Mouse (Mus musculus) limb, embryonic 15.5 days (tissue): ENCODE measurements at regions not wholly inside any gene's neighbourhood (a gene's known extent, or its start where the extent isn't known, plus 50 kb on each side); places are given as distances from the start of the nearest gene placed in this dataset.

ENCODE experiments used
- ATAC-seq: fragments of 200-750 bp; cut with Nextera tagmentation; 2 replicates; pipeline ENCODE4 v1.8.0; 2017; ENCODE audit warnings: low read depth, moderate TSS enrichment; ENCODE audit not compliant: insufficient number of reproducible peaks, low FRiP score, low TSS enrichment
- H3K27ac ChIP-seq: fragments of 300-500 bp; sonication (generic); 2 replicates; pipeline ENCODE4 v1.5.1; 2015; ENCODE audit warnings: moderate library complexity, mild to moderate bottlenecking, inconsistent platforms
- H3K27me3 ChIP-seq: fragments of 300-500 bp; sonication (generic); 2 replicates; pipeline ENCODE4 v1.6.1; 2015; ENCODE audit warnings: inconsistent platforms
- H3K36me3 ChIP-seq: fragments of 300-500 bp; sonication (generic); 2 replicates; pipeline ENCODE4 v1.6.1; 2015; ENCODE audit warnings: inconsistent platforms
- H3K4me1 ChIP-seq: fragments of 300-500 bp; sonication (generic); 2 replicates; pipeline ENCODE4 v1.6.1; 2015; ENCODE audit warnings: inconsistent platforms
- H3K4me2 ChIP-seq: fragments of 300-500 bp; sonication (generic); 2 replicates; pipeline ENCODE4 v1.6.1; 2015; ENCODE audit warnings: mild to moderate bottlenecking, inconsistent platforms
- H3K4me3 ChIP-seq: fragments of 300-500 bp; sonication (generic); 2 replicates; pipeline ENCODE4 v1.5.1; 2015; ENCODE audit warnings: mild to moderate bottlenecking, inconsistent platforms
- H3K9ac ChIP-seq: fragments of 300-500 bp; sonication (generic); 2 replicates; pipeline ENCODE4 v1.6.1; 2015; ENCODE audit warnings: inconsistent platforms
- H3K9me3 ChIP-seq: fragments of 300-500 bp; sonication (generic); 2 replicates; pipeline ENCODE4 v1.6.1; 2016; ENCODE audit warnings: inconsistent platforms
- WGBS: fragments of 180-500 bp; shearing (Covaris S2); methylation state at CpG from one replicate; pipeline ENCODE4 v1.1.7; 2015; 5-methylcytosine and 5-hydroxymethylcytosine counted together

DNA sequence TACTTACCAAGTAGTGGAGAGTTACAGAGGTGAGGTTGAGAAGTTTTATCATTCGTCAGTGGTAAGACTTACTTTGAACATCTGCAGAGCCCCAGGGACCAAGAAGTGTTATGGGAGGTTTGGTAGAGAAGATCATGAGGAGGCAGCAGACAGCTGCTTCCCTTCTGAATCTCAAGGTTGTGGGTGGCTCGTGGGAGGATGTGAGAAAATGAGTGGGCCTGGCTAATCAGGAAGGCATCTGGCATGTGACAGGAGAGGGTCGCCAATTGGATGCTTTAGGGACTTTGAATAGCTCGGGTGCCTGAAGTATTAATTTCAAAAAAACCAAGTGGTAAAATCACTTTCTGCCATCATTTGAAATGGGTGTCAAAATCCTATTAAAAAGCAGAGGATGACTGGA lies 258.9 kb downstream of the Sqor start:
- no peak overlapping the region for H3K9ac ChIP-seq
- H3K9me3 ChIP-seq, result no peaks in the 10 kb centered on the region
- H3K36me3 ChIP-seq, result no peaks in the 10 kb centered on the region
- no peak overlapping the region for H3K4me3 ChIP-seq
- no peak for ATAC-seq
- no peak overlapping the region for H3K4me2 ChIP-seq
- no peak overlapping the region for H3K27ac ChIP-seq
- 37% methylated on average over 4 of the region's 4 CpGs for WGBS
- H3K27me3 ChIP-seq, result no peaks in the 10 kb centered on the region
- no peaks in the 10 kb centered on the region for H3K4me1 ChIP-seq

DNA sequence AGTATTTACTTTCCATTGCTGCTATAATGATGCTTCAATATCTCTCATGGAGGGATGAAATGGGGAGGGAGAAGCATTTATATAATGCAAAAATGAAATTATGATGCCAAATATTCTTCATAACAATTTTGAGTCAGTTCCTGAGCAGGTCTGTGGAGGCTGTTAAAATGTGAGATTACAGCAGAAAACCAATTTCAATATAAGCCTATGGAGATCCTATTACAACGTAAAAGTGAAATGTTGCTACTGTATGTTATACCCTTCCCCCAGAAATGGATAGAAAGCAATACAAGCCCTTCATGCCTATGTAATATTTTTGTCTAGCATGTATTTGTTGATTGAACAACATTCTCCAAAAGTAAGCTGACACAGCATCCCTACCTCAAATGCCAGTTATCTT lies 259.3 kb downstream of the Sqor start:
- WGBS, result 63% methylated on average over 1 of the region's 1 CpGs
- ATAC-seq, result no peak
- H3K4me3 ChIP-seq, result no peak overlapping the region
- no peaks in the 10 kb centered on the region for H3K9me3 ChIP-seq
- H3K27me3 ChIP-seq, result no peaks in the 10 kb centered on the region
- H3K9ac ChIP-seq, result no peak overlapping the region
- no peak overlapping the region for H3K27ac ChIP-seq
- no peaks in the 10 kb centered on the region for H3K4me1 ChIP-seq
- no peaks in the 10 kb centered on the region for H3K36me3 ChIP-seq
- no peak overlapping the region for H3K4me2 ChIP-seq

DNA sequence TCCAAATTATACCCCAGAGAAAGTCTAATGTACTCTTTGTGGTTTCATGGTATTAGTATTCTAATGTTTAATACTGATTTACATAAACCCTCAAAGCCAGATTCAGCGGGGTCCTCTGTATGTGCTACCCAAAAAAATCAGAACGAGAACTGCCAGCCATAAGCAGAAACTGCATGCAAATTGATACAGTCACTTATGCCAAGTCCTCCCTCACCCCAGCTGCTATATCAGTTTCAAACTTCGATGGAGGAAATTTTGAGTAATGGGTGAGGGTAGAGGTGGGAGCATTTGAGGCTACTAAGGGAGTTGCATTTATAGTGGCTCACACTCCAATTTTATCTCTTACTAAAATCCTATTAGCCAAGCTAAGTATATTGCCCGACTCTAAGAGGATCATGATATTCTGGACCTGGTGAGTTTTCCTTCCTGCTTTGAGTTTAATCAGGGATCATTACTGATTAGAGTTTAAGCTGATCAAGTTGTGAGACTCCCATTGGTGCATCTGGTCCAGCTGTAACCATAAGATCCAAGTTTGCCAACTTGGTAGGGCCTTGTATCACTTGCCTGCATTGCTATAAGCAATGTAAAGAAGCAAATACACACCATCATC lies 260.0 kb downstream of the Sqor start:
- WGBS, result 77% methylated on average over 4 of the region's 4 CpGs
- Histone ChIP-seq H3K27me3 (no peaks in the 10 kb centered on the region), H3K4me2 (no peak overlapping the region), H3K9me3 (no peaks in the 10 kb centered on the region), H3K9ac (no peak overlapping the region), H3K4me1 (no peaks in the 10 kb centered on the region), H3K36me3 (no peaks in the 10 kb centered on the region), H3K27ac (no peak overlapping the region), H3K4me3 (no peak overlapping the region)
- no peak for ATAC-seq

DNA sequence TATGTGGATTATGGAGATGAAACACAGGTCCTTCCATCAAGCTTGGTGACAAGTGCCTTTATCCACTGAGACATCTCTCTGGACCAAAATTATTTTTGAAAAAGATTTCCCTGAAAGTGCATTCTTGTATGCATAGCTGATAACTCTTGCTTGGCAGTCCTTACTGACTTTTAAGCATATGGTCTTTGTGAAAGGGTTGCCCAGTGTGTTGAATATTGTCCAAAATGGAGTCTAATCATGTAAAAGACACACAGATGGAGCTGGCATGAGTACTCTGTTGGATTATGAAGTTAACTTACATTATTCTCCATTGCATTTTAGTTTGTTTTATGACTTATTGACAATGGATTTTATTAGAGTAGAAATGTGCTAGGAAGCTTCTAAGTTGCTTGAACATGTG lies 282.3 kb downstream of the Sqor start:
- no peaks in the 10 kb centered on the region for H3K27me3 ChIP-seq
- H3K9ac ChIP-seq, result no peak overlapping the region
- H3K27ac ChIP-seq, result no peak overlapping the region
- no peaks in the 10 kb centered on the region for H3K4me1 ChIP-seq
- H3K4me2 ChIP-seq, result no peak overlapping the region
- ATAC-seq, result no peak
- H3K36me3 ChIP-seq, result no peaks in the 10 kb centered on the region
- H3K4me3 ChIP-seq, result no peak overlapping the region
- H3K9me3 ChIP-seq, result no peaks in the 10 kb centered on the region

DNA sequence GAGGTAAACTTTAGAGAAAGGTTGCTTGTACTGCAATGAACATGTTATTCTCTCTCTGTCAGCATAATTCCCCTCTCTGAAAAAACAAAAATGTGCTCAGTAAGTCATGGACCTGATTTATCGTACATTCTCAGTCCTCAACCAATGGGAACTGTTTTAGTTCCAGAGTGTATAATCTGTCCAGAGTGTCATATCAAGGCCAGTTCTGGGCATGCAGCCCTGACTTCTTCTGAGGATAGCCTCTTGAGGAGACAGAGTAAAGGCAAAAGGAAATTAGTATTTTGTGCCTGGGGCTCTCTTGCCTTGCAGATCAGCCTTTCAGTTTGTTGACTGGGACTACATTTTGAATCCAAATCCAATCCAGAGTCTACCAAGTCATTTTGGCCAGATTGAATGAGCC lies 299.6 kb downstream of the Sqor start:
- Histone ChIP-seq H3K9ac (no peak overlapping the region), H3K36me3 (no peaks in the 10 kb centered on the region), H3K27ac (no peak overlapping the region), H3K4me3 (no peak overlapping the region), H3K4me1 (no peaks in the 10 kb centered on the region), H3K27me3 (no peaks in the 10 kb centered on the region), H3K9me3 (no peaks in the 10 kb centered on the region), H3K4me2 (no peak overlapping the region)
- WGBS, result 88% methylated on average over 1 of the region's 1 CpGs
- no peak for ATAC-seq

DNA sequence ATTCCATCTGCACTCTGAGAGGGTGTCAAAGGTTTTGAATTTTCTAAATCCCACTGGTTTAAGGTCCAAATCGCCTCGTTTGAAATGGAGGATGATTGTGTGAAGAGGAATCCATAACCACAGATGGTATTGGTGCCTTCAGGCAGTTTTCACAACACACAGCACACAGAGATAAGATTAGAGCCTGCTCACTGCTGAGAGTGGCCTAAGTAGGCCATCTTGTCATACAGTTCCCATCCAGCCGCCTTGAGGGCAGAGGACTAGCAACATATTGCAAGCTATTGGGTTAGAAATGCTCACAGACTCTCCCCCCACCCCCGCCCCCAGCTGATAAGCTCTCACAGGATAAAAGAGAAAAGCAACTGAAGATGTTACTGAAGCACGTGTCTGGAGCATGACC lies 303.8 kb downstream of the Sqor start:
- WGBS, result 55% methylated on average over 5 of the region's 5 CpGs
- Histone ChIP-seq H3K27ac (no peak overlapping the region), H3K4me1 (no peaks in the 10 kb centered on the region), H3K36me3 (no peaks in the 10 kb centered on the region), H3K9me3 (no peaks in the 10 kb centered on the region), H3K27me3 (no peaks in the 10 kb centered on the region), H3K4me2 (no peak overlapping the region), H3K4me3 (no peak overlapping the region), H3K9ac (no peak overlapping the region)
- ATAC-seq, result no peak

DNA sequence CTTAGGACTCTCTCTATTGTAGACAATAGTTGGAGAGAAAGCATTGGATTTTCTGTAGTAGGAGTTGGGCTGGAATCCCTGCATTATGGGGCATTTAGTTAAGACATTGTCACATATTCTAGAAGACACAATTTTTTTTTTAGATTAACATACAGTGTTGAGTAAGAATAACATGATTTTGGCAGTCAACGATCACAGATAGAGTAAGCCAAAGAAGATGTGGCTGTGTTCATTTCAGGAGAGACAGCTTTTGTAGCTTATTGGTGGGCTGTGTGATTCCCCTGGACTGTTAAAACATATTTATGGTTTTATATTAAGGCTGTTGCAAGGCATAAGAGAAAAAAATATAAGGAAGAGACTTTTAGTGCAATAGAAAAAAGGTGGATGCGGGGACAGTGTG lies 307.6 kb downstream of the Sqor start:
- no peak for ATAC-seq
- Histone ChIP-seq H3K4me1 (no peaks in the 10 kb centered on the region), H3K9ac (no peak overlapping the region), H3K27me3 (no peaks in the 10 kb centered on the region), H3K36me3 (no peaks in the 10 kb centered on the region), H3K4me2 (no peak overlapping the region), H3K4me3 (no peak overlapping the region), H3K27ac (no peak overlapping the region), H3K9me3 (no peaks in the 10 kb centered on the region)
- 92% methylated on average over 2 of the region's 2 CpGs for WGBS

DNA sequence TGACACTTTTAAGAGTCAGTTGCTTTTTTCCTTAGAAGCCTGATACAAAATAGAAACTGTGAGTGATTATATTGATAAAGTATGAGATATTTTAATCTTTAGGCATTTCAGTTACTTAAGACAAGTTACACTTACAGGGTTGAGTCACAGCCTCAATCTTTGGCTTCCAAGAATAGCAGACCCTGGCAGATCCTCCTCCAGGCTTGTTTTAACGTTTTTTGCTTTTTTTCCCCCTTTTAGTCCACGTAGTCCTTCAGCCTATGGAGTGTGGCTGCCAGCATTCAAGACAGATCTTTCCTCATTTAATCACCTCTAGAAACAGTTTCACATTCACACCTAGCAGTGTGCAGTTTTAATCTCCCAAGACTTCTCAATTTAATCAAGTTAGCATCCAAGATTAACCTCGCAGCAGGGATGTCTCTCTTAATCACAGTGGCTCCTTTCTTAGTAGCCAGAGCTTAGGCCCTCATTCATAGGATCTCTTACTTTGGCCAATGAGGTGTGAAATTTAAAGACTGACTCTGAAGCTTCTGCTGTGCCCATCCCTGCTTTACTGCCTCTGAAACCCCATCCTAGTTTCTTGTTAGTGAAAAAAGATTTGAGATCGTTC lies 308.5 kb downstream of the Sqor start:
- H3K9me3 ChIP-seq, result no peaks in the 10 kb centered on the region
- H3K4me1 ChIP-seq, result no peaks in the 10 kb centered on the region
- no peak overlapping the region for H3K27ac ChIP-seq
- ATAC-seq, result no peak
- WGBS, result 55% methylated on average over 4 of the region's 4 CpGs
- no peak overlapping the region for H3K4me3 ChIP-seq
- no peaks in the 10 kb centered on the region for H3K27me3 ChIP-seq
- no peak overlapping the region for H3K4me2 ChIP-seq
- H3K9ac ChIP-seq, result no peak overlapping the region
- H3K36me3 ChIP-seq, result no peaks in the 10 kb centered on the region

DNA sequence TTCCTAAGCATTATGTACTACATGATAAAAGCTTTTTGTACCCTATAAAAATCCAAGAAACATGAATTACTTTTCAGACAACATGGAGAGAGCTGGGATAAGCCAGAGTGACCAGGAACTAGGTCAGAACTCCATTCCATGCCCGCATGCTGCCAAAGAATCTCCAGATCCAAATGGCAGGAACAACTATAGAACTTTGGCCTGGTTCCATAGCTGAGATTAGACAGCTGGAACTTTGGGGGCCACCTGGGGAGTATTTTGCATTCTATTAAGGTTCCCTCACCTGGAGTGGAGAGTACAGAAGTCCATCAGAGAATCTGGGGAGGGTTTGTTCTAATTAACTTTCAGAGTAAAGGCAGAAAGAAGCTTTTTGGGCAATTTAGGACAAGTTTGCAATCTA lies 327.7 kb downstream of the Sqor start:
- Histone ChIP-seq H3K4me2 (no peak overlapping the region), H3K9me3 (no peaks in the 10 kb centered on the region), H3K36me3 (no peaks in the 10 kb centered on the region), H3K9ac (no peak overlapping the region), H3K27ac (no peak overlapping the region), H3K4me3 (no peak overlapping the region), H3K27me3 (no peaks in the 10 kb centered on the region), H3K4me1 (no peaks in the 10 kb centered on the region)
- ATAC-seq, result no peak
- 76% methylated on average over 1 of the region's 1 CpGs for WGBS

DNA sequence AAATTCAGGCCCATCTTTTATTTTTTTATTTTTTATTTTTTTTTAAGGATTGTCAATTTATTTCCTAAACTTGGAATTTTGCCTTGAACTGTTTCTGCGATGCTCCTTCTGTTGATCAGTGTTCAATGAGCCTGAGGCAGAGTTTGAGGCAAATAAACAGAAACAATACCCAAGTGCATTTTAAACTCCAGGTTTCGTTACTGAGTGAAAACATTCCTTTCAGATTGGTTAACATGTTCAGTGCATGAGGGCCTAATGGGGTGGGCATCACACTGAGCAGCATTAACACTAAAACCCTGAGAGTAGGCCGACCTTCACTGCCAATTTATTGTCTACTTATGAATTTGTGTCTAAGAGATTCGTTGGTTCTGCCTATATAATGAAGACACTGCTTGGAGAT lies 338.5 kb downstream of the Sqor start:
- no peak overlapping the region for H3K27ac ChIP-seq
- H3K4me3 ChIP-seq, result no peak overlapping the region
- H3K36me3 ChIP-seq, result no peaks in the 10 kb centered on the region
- 59% methylated on average over 4 of the region's 4 CpGs for WGBS
- H3K4me1 ChIP-seq, result no peaks in the 10 kb centered on the region
- no peak for ATAC-seq
- no peaks in the 10 kb centered on the region for H3K9me3 ChIP-seq
- no peaks in the 10 kb centered on the region for H3K27me3 ChIP-seq
- H3K4me2 ChIP-seq, result no peak overlapping the region
- no peak overlapping the region for H3K9ac ChIP-seq

DNA sequence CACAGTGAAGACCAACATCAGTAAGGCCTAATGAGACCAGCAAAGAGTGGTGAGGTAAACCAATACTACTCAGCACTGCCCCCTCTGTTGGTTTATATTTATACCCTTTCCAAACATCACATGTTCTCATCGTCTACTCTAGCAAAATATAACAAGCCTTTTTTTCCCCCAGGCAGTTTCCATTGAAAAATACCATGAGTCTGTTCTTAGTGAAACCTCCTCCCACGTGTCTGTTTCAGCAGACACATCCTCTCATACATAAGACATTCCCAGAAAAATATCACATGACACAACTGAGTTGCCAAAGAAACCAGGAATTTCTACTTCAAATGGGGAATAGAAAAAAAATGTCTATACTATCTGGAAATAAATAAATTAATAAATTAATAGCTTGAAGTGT lies 366.5 kb downstream of the Sqor start:
- Histone ChIP-seq H3K27me3 (no peaks in the 10 kb centered on the region), H3K4me1 (no peaks in the 10 kb centered on the region), H3K4me2 (no peak overlapping the region), H3K4me3 (no peak overlapping the region), H3K9me3 (no peaks in the 10 kb centered on the region), H3K9ac (no peak overlapping the region), H3K27ac (no peak overlapping the region), H3K36me3 (no peaks in the 10 kb centered on the region)
- ATAC-seq, result no peak
- WGBS, result 53% methylated on average over 2 of the region's 2 CpGs

DNA sequence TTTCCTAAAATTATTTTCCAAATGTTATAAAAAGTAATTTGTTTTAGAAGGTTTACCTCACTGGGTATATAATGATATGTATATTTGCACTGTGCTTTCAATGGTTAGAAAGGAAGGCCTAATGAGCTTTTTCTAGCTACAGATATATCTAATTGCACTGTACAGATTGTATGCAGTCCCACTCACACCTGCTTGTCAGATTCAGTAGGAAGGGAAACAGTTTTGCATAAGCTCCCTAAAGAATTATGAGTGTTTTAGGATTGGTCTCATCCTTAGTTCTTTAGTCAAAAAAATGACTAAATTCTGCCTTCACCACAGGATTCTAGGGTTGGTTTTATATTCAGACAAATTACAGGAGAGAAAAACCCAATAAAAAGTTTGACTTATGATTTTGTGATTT lies 388.1 kb downstream of the Sqor start:
- Histone ChIP-seq H3K4me3 (no peak overlapping the region), H3K36me3 (no peaks in the 10 kb centered on the region), H3K9me3 (no peaks in the 10 kb centered on the region), H3K4me1 (no peaks in the 10 kb centered on the region), H3K27me3 (no peaks in the 10 kb centered on the region), H3K9ac (no peak overlapping the region), H3K4me2 (no peak overlapping the region), H3K27ac (no peak overlapping the region)
- no peak for ATAC-seq

DNA sequence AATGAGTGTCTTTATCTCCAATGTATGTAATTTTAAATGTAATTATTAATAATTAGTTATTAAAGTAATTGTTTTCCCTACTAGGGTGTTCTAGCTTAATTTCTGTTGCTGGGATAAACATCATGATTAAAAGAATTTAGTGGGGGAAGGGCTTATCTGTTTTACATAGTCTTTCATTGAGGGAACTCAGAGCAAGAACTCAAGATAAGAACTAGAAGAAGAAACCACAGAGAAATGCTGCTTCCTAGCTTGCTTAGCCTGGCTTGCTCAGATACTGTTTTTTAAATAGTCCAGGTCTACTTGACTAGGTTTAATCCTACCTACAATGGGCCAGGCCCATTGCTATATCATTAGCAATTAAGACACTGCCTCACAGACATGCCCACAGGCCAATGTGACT lies 400.3 kb downstream of the Sqor start:
- H3K4me1 ChIP-seq, result no peaks in the 10 kb centered on the region
- H3K4me2 ChIP-seq, result no peak overlapping the region
- ATAC-seq, result no peak
- no peak overlapping the region for H3K4me3 ChIP-seq
- no peaks in the 10 kb centered on the region for H3K9me3 ChIP-seq
- no peak overlapping the region for H3K27ac ChIP-seq
- no peak overlapping the region for H3K9ac ChIP-seq
- no peaks in the 10 kb centered on the region for H3K36me3 ChIP-seq
- H3K27me3 ChIP-seq, result no peaks in the 10 kb centered on the region
